Comparison of ENCODE assay signal across 10 mouse cellular contexts in genomic region chr10:81422191-81422590, GRCm38 (mm10). TPM values are rescaled to one million over a fixed set of nuclear protein-coding genes. Genes with fewer than 3 reads are reported as not detected.
A peak's percentile ranks its signal among the peaks of the same experiment; 100 is the strongest.
DNase-seq lines count a peak whose midpoint lies in the region; ATAC-seq and TF ChIP-seq lines count a peak whose summit lies in the region.
"Had no signal": no experiment of that assay in that cellular context is flagged by ENCODE, and none has a peak within 500 bp of the region (broad histone marks: within the 10 kb centered on the region; RNA-seq: fewer than 3 reads in every experiment).

No protein-coding gene starts in this region.

- TF ChIP-seq POLR2A in thymus, adult 2 months (IDR thresholded peaks at IDR 0.05; ENCODE audit: control insufficient read depth, extremely low read depth, insufficient read depth, low read length, poor library complexity) = no peak

- H3K9me3 ChIP-seq in kidney, embryonic 14.5 days (ENCODE audit: control insufficient read depth, low read length) = no peaks in the 10 kb centered on the region
- H3K9me3 ChIP-seq: G1E; limb, embryonic 13.5 days had no signal

- TF ChIP-seq CTCF in thymus, adult 2 months (IDR thresholded peaks at IDR 0.05; ENCODE audit: borderline replicate concordance, control insufficient read depth, extremely low read depth, insufficient read depth, low read length, poor library complexity) = no peak

- H3K27ac ChIP-seq in kidney, embryonic 14.5 days (ENCODE audit: low read depth, low read length) = no peak overlapping the region
- no peak overlapping the region for H3K27ac ChIP-seq in thymus, adult 2 months (ENCODE audit: control insufficient read depth, insufficient read depth, low read length)
- H3K27ac ChIP-seq: limb, embryonic 13.5 days had no signal

- H3K27me3 ChIP-seq in kidney, embryonic 14.5 days (ENCODE audit: control insufficient read depth, insufficient read depth, low read length) = no peaks in the 10 kb centered on the region
- peaks cover 3% of the 10 kb centered on the region; the same call in 1 of the 2 replicates for H3K27me3 ChIP-seq in thymus, adult 2 months (ENCODE audit: control insufficient read depth, insufficient read depth, low read length)

- H3K9ac ChIP-seq in kidney, embryonic 14.5 days (ENCODE audit: low read depth, low read length) = no peak overlapping the region
- H3K9ac ChIP-seq: limb, embryonic 13.5 days had no signal

- H3K36me3 ChIP-seq in kidney, embryonic 14.5 days (ENCODE audit: control insufficient read depth, insufficient read depth, low read length) = peaks cover 9% of the 10 kb centered on the region; the same call in 1 of the 2 replicates
- H3K36me3 ChIP-seq in thymus, adult 2 months (ENCODE audit: control insufficient read depth, insufficient read depth, low read length) = no peaks in the 10 kb centered on the region

- H3K4me3 ChIP-seq in kidney, embryonic 14.5 days (ENCODE audit: low read length) = no peak overlapping the region
- H3K4me3 ChIP-seq in thymus, adult 2 months (ENCODE audit: control insufficient read depth, insufficient read depth, low read length) = no peak overlapping the region
- H3K4me3 ChIP-seq: limb, embryonic 13.5 days had no signal

- peak; percentile 6 for DNase-seq in kidney, adult 18-20 months
- DNase-seq in thymus, adult 18-20 months = peak; percentile 0 to 3
- DNase-seq in thymus, adult 2 months = no peak
- peak; percentile 13 to 16 for DNase-seq in cerebellum, postnatal 36 days
- DNase-seq in lung, postnatal 4 days = peak; percentile 21 to 50
- no peak for DNase-seq in ovary, postnatal 10 days (ENCODE audit: low spot score)
- DNase-seq in embryo, embryonic 10.5 days (ENCODE audit: low spot score) = no peak

- WGBS in kidney, embryonic 14.5 days = 75% methylated on average over 6 of the region's 6 CpGs
- 94% methylated on average over 6 of the region's 6 CpGs for WGBS in thymus, adult 2 months

- no peak overlapping the region for H3K4me2 ChIP-seq in kidney, embryonic 14.5 days (replicated peaks; ENCODE audit: low read depth, low read length)
- H3K4me2 ChIP-seq: limb, embryonic 13.5 days had no signal

- H3K4me1 ChIP-seq in kidney, embryonic 14.5 days (ENCODE audit: control insufficient read depth, insufficient read depth, low read length) = peaks cover 31% of the 10 kb centered on the region
- peaks cover 11% of the 10 kb centered on the region for H3K4me1 ChIP-seq in thymus, adult 2 months (replicated peaks; ENCODE audit: control insufficient read depth, insufficient read depth, low read length)

- no peak for ATAC-seq in kidney, embryonic 14.5 days (ENCODE audit: low FRiP score, low TSS enrichment)

RNA-seq across cellular contexts. Expression of gene Smim24, which starts 29.3 kb away (rescaled TPM):
- polyA plus RNA-seq in kidney, embryonic 14.5 days (2014; fragmentation: Nextera tagmentation; extraction: Ambion mirVana) = 14.9 and 16.4 TPM in 2 replicates
- 49.7 and 51.1 TPM in 2 replicates for polyA plus RNA-seq in thymus, adult 2 months (2012; rRNA removed)

RNA-seq across cellular contexts. Expression of gene Nfic, which starts 33.2 kb away (rescaled TPM):
- polyA plus RNA-seq in kidney, embryonic 14.5 days (2014; fragmentation: Nextera tagmentation; extraction: Ambion mirVana) = 47.3 and 59.0 TPM in 2 replicates
- 26.3 and 26.7 TPM in 2 replicates for polyA plus RNA-seq in thymus, adult 2 months (2012; rRNA removed)

RNA-seq across cellular contexts. Expression of gene Gm48552, which starts 33.4 kb away (rescaled TPM):
- 0.61 and 1.5 TPM in 2 replicates for polyA plus RNA-seq in kidney, embryonic 14.5 days (2014; fragmentation: Nextera tagmentation; extraction: Ambion mirVana)
- polyA plus RNA-seq in thymus, adult 2 months (2012; rRNA removed) = 7.5 and 8.4 TPM in 2 replicates

RNA-seq across cellular contexts. Expression of gene Gm48551, which starts 37.9 kb away (rescaled TPM):
- 3.5 and 3.8 TPM in 2 replicates for polyA plus RNA-seq in kidney, embryonic 14.5 days (2014; fragmentation: Nextera tagmentation; extraction: Ambion mirVana)
- polyA plus RNA-seq in thymus, adult 2 months (2012; rRNA removed) = 4.1 and 5.3 TPM in 2 replicates

RNA-seq across cellular contexts. Expression of gene Dohh, which starts 38.0 kb away (rescaled TPM):
- polyA plus RNA-seq in kidney, embryonic 14.5 days (2014; fragmentation: Nextera tagmentation; extraction: Ambion mirVana) = 59.2 and 73.9 TPM in 2 replicates
- polyA plus RNA-seq in thymus, adult 2 months (2012; rRNA removed) = 119 and 123 TPM in 2 replicates

Comparison
In these comparisons a context has a peak if more than half of its experiments do, and no peak if none do; other contexts are left out.
1. DNase-seq: peak in kidney, adult 18-20 months (single experiment), thymus, adult 18-20 months (2 of 2), cerebellum, postnatal 36 days (2 of 2) and lung, postnatal 4 days (2 of 2); none in thymus, adult 2 months (single experiment), ovary, postnatal 10 days (single experiment) and embryo, embryonic 10.5 days (single experiment).